Mouse (Mus musculus): ENCODE results near the gene Igf1r.

DNA sequence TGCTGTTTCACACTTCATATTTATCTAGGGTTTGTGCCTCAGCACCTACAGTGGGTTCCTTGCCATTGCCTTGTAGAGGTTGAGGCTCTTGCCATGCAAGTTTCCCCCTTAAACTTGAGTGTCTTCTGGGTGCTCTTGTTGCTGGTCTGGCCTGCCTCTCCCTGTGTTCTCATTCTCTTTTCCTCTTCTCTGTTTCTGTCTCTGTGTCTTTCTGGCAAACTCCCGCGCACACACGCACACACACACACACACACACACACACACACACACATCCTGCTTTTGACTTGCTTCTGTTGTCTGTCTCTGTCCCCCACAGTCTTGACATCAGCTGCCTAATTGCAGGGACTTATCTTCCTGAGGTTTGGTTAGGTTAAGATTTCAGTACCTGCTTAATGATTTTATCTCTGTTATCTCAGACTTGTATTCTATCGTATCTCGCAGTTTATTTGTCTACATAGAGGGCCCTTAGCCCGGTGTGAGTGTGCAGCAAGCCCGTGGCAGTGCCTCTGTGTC, 41.8 kb downstream of the Igf1r start:
- TF ChIP-seq GATA1 (IDR thresholded peaks at IDR 0.05; ENCODE audit: low read length): no peak
- no peak for TF ChIP-seq TAL1 (IDR thresholded peaks at IDR 0.05; ENCODE audit: low read length)
